Mouse (Mus musculus) adrenal gland, adult 2 months (tissue): ENCODE data around the gene Greb1. TPM values are rescaled to one million over a fixed set of nuclear protein-coding genes. Genes with fewer than 3 reads are reported as not detected.

Experiments
- DNase-seq: peaks from one replicate; pipeline ENCODE4 v3.0.0; 2021
- polyA plus RNA-seq: library from polyadenylated mRNA; depleted of rRNA; stranded (reverse); fragments of >200 nt; gene quantifications from 2 replicates; pipeline ENCODE4 v1.2.3, GENCODE M21; 2012
- total RNA-seq, 2 experiments: library from RNA; stranded (reverse); gene quantifications; 2 replicates each; pipeline ENCODE4 v1.2.3; 2021

Gene Greb1
- total and polyA plus RNA-seq, 3 experiments = 42.7 to 62.6 (median 58.8) TPM

- DNase-seq = no peak
Measured at GRCm38 (mm10) chr12:16694783-16695182, 105.9 kb downstream of the Greb1 start.

DNA sequence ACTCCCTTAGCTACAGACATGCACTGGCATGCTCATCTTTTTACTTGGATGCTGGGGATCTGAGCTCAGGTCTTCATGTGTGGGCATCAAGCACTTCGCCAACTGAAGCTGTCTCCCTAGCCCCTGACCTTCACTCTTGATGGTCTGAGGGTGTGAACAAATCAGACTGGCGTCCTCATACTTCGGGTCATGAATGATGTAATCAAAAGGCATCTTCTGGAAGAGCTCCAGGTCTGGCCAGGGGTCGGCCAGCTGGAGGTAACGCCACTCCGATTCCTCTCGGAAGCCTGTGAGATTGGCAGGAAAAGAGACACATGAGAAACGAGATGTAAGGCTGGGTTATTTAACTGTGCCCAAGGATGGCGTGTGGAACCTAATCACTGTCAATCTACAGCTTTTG, 110.1 kb downstream of the Greb1 start:
- no peak for DNase-seq

DNA sequence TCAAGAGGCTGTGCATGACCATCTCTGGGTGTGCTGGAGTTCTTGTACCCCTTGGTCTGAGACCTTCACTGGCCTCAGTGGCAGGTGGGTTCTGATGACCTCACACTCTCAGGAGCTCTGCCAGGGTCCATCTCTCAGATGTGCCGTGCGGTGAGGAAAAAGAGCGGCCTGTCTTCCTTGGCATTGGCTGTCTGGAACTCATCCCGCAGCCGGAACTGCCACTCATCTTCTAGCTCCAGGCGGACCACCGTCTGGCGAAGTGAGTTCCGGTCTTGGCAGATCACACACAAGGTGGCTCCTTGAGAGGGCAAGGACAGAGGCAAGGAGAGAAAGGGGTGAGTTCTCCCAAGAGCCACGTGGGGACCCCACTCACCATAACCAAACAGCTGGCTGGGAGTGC, 128.4 kb downstream of the Greb1 start:
- no peak for DNase-seq

DNA sequence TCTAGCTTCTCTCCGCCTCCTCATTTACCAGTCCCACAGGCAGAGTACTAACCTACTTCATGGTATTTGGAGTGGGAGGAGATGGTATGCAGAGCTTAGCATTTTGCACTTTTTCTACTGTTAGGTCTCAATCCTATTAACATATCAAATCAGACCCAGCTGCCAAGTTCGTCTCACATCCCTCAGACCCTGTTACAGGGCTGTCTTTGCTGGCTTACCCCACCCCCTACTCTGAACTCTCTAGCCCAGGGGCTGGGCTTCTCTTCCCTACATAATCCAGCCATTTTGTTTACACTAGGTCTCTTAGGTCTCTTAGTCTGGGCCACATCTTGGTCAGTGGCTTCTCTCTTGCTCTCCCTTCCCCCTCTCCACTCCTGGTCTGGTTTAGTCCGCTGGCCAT, 131.5 kb downstream of the Greb1 start:
- DNase-seq = no peak

- DNase-seq = no peak
Measured at GRCm38 (mm10) chr12:16665022-16665421, 135.7 kb downstream of the Greb1 start.

DNA sequence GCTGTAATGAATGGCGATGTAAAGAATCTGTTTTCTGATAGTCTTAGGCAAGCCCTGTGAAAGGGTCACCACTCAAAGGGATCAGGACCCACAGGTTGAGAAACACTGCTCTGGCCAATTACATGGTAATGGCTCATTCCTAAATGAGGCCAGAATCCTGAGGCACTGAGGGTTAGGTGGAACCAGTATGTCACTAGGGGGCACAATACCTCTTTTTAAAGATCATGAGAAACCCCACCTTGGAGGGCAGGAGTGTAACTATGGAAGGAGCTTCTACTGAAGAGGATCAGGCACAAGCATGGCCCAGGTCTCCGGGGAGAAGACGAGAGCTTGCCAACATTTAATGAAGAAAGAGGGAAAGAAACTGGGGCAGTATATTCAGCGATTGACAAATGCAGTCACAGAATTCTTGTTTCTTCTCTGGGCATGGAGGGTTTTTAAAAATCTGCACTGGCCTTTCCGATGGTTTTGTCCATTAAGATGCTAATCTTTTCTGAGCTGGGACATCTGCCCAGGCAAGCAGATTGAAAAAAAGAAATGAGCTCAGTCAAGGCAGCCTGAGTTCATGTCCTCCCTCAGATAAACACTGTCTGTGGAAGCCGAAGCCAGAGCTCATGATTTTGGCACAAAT, 137.6 kb downstream of the Greb1 start:
- no peak for DNase-seq

DNA sequence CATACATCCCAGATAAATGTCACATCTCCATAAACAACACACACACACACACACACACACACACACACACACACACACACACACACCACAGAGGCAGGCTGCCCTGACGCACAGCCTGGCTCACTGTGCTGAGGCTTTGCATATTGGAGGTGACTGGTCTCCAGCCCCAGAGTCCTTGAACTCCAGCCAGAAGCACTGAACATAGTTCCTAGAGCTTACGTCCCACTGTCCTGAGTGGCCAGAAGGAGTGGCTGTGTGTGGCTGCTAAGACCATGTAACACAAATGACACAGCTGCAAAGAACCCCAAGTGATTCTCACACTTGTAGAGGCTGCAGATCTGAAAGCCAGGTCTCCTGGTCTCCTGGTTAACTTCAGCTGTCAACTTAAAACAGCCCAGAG, 138.8 kb downstream of the Greb1 start:
- DNase-seq = peak; percentile 81

- DNase-seq = no peak
Measured at GRCm38 (mm10) chr12:16661459-16661858, 139.2 kb downstream of the Greb1 start.

DNA sequence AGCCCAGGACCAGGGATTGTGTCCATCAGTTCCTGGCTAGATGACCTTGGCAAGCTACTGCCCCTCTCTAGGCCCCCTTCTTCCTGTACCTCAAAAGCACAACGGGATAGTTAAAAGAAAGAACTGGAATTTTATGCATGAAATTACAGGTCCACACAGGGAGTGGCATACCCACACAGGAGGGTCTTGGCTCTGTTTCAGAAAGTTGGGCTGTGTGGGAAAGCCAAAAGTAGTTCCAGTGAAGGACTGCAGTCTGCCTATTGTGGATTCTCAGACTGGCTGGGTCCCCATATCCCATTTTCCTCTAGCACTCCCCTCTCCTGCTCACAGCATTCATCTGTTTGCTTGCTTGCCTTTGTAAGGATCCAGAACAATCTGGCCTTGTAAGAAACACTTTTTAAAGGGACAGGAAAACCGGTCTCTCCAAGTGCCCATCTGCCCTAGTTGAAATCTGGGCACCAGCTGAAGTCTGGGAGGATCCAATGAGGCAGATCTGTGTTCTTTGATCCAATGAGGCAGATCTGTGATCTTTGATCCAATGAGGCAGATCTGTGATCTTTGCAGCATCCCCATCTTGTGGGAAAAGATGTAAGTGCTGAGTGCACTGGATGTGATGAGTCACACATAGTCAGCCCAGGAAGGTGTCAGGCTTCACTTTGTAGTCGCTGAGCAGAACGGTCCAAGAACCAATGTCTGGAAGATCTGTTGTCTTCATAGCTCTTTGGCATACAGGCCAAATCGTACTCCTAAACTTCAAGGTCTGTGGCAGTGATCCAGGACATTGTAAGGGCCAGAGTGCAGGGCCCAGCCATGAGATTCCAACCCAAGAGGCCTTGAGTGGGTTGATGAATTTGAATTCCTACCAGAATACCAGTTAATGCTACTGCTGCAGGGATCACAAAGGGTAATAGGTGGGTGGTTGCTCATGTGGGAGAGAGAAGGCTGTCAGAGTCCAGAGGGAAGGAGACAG, 143.5 kb downstream of the Greb1 start:
- DNase-seq = peak; percentile 59

- no peak for DNase-seq
Measured at GRCm38 (mm10) chr12:16655604-16656003, 145.1 kb downstream of the Greb1 start.

GRCm38 (mm10) chr12:16653332-16654093, 147.2 kb downstream of the Greb1 start, which contains the start of gene Ntsr2:
Gene Ntsr2 (plus strand): TSS chr12:16653382.
- DNase-seq = peak; percentile 91

GRCm38 (mm10) chr12:16649819-16650218, 150.9 kb downstream of the Greb1 start:
- no peak for DNase-seq

- DNase-seq = no peak
Measured at GRCm38 (mm10) chr12:16648273-16648672, 152.4 kb downstream of the Greb1 start.

DNA sequence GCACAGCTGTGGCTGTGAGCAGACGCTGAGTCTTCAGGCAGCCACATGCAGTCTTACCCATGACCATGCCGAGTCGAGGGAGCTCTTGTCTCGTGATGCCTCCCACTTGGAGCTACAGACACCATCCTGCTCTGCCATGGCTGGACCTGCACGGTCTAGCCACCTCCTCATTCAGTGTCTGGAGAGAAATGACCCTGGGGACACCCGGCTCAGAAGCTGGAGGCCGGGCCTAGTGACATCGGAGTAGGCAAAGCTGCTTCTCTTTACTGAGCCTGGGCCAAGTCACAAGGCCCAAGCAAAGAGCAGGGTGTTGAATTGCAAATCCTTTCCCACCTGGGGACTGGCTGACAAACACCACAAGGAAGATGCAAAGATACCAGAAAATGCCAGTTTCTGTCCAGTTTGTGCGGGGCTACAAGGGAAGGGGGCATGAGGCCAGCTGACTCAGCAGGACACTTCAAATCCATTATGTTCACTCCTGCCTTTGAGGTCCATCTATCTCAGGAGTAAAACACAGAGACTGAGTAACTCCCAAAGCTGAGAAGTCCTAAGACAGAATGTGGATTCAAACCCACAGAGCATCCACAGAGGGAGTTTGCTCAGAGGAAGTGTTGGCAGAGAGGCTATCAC, 153.8 kb downstream of the Greb1 start:
- no peak for DNase-seq

DNA sequence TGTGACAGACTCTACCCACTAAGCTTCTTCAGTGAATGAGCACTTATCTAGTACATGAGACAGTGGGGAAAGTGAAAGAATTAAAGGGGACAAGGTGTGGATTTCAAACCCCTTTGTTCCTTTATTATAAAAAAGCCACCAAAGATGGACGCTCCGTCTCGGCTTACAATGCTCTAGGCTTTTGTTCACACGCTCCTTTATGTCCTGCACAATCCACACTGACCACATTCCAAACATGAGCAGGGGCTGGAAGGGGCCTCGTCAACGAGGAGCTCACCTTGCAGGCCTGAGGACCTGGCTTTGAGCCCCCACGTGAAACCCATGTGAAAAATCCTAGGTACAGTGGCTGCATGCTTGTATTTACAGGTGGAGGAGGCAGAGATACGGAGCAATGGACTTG, 156.0 kb downstream of the Greb1 start:
- no peak for DNase-seq

DNA sequence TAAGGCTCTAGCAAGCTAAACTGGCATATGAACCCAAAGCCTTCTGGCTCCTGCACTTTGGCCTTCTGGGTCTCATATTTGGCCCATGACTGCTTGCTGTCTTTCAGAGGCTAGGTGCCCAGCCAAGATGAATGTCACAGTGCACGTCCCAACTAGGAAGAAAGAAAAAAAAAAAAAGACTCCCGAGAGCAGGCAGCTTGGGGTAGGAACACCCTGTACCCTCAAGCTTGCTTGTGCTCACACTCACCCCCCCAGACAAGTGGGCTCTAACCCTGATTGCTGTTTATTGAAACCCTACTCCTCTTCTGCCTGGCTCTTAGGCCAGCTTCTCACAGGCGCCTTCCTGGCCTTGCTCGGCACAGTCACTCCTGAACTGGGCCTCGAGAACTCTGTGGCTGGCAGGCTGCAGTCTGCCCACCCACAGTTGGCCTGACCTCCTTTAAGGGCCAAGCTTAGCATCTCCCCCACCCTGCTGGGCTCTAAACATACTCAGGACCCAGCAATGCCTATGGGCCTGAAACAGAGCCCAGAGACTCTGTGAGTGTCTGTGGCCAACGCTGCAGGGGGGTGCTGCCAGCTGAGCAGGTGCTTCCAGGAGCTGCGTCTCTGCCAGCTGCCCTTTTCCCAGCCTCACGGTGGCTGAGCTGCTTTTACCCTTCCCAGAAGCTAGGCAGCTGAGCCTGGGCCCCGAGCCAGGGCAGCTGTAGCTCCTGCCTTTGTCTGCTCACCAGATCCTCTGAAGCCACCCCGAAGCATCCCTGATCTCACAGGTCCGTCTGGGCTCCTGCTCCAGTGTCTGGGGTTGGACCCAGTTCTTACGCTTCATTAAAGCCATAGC, 157.0 kb downstream of the Greb1 start:
- peak; percentile 53 for DNase-seq

- DNase-seq = no peak
Measured at GRCm38 (mm10) chr12:16642000-16642399, 158.7 kb downstream of the Greb1 start.

DNA sequence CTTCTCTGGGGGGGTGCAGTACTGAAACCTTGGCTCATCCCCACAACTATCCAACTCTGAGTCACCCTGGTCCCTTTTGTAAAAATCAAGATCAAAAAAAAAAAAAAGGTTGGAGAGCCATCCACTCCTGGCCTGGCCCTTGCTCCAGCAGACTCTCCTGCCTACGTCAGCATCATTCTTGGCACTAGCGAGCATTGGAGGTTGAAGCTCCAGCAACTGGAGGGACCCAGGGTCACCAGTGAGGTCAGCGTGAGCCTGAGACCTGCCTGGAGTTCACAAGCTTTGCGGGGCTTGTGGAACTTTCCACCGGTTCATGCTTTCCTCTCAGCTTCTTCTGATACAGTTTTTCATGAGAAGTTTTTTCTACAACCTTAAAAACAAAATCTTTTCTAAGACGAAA, 160.6 kb downstream of the Greb1 start:
- peak; percentile 82 for DNase-seq

- DNase-seq = no peak
Measured at GRCm38 (mm10) chr12:16639078-16639771, 161.5 kb downstream of the Greb1 start.

DNA sequence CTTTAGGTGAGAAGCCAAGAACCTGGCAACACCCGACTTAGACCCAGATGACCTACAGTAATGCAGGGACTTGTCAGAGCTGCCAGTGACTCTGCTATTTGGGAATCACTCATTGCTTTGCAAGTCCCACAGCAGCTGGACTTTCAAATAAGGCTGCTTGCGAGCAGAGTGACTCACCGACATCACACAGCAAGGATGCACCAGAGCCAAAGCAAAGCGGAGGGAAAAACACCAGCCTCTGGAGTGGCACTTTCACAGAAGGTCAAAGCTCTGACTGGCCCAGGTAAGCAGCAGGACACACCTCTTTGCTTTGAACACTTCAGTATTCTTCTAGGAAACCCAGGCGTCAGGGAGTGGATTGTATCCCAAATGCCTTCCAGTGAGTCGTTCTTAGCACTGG, 164.9 kb downstream of the Greb1 start:
- peak; percentile 43 for DNase-seq
